Mouse (Mus musculus) kidney, adult 9 months (tissue): ENCODE data around the gene Gm9732.
"Not testable (repeated sequence)": the region's sequence is repeated elsewhere in the genome, so short reads cannot be mapped to it uniquely, and the experiment has no call there.

Source experiments
- DNase-seq: peaks from one replicate; pipeline ENCODE4 v3.0.0; 2022

Gene Gm9732

DNA sequence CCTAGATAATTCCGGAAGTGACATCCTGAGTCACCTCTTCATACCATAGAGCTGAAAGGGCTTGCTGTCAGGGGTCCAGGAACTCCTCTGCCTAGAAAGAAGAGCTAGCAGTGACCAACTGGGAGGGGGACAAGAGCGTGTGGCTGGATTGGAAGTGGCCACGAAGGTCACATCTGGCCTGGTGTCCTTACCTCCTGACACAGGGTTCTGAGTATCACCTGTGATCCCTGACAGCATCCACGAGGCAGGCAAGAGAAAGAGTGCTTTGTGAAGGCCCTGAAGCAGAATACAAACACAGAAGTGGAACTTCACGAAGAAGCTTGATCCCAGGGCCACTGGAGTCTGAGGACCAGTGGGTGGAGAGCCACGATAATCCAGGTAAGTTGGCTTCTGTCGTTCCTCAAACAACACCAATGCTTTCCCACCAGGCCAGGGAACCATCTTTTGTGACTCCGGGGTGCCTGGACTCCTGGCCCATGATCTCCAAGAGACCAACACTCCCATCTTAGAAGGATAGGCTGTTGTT is at the start of gene Gm9732:
Gm9732 (plus strand) TSS at position 51 of the 526 bp plus-strand sequence.
- DNase-seq, result not testable (repeated sequence)

GRCm38 (mm10) chr14:43235204-43235603 is 39.6 kb upstream of the Gm9732 start, which contains the start of gene Gm8122:
Gm8122 (minus strand) TSS chr14:43235304.
- not testable (repeated sequence) for DNase-seq

DNA sequence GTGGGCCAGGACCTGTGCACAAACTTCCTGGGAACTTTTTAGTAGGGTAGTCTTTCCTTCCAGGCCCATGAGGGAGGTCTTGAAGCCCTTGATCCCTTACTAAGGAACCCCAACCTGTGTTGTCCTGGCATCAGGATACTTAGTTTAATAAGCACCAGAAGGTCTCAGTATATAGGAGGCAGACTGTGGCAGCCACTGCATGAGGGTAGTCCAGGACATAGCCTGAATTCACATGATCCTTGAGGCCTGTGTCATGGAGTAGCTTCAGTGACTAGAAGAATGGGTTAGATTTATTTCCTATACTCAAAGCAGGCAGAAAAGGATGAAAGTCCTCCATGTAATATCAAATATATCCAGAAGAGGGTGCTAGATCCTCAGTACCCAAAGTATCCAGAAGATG is 37.1 kb upstream of the Gm9732 start:
- not testable (repeated sequence) for DNase-seq

GRCm38 (mm10) chr14:43249611-43250170 is 25.1 kb upstream of the Gm9732 start:
- peak; percentile 42 for DNase-seq

DNA sequence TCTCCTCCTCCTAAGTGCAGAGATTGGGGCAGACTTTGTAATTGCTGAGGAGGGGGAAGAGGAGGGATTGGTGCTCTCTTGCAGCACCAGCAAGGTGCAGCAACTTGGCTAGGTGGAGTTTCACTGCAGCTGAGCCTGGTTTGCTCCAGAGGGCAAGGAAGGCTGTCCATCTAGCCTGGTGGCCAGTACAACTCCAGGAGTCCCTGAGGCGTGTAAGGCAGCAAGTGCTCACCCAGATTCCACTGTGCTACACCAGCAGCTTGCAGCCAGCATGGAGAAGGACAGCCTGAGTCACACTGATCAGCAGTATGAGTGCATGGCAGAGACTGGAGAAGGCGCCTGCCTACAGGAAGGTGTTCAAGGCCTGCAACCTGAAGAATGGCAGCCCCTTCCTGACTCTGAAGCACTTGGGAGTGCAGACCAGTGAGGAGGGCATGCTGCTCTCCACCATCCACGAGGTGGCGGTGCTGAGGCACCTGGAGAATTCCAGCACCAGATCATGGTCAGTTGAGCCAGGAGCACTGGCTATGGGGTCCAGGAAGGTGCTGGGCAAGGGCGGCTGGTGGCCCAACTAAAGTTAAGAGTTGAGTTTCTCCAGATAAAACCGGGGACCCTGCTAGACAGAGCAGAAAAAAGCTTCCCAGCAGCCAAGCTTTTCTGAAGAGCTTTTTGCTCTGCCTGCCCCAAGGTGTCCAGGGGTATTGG is 24.1 kb upstream of the Gm9732 start:
- DNase-seq, result peak; percentile 46

DNA sequence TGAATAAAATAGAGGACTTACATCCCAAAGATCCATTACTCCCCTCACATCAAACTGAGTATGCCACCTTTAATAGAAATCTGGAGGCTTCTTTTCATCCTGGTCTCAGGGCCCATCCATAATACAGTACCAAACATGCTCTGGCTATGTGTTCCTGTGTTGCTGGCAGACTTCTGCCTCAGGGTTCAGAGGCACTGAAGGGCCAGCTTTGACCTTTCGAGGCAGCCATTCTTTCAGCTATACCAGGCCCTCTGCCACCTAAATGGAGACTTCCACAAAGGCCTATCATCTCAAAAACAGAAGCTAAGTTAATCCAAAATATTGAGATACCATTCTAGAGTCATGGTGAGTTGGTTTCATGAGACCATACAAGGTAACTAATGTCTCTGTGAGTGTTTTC is 18.3 kb upstream of the Gm9732 start:
- DNase-seq, result not testable (repeated sequence)

GRCm38 (mm10) chr14:43258349-43258748 is 16.5 kb upstream of the Gm9732 start, which contains the start of gene Gm8126:
Gm8126 (plus strand) TSS chr14:43258649.
- DNase-seq, result not testable (repeated sequence)

DNA sequence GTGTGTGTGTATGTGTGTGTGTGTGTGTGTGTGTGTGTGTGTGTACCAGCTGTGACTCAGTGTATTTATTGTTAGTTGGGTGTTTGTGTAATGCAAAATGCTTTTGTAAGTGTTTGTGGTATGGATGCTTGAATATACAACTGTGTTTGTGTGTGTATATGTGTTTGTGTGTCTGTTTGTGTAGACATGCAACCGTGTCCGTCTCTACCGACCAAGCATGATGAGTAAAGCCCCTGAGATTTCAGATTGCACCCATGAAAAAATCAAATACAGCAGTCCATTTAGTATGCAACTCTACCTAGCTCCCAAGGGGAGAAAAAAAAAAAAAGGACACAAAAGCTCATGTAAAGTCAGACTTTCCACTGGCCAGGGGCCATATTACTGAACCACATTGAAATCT is 11.4 kb upstream of the Gm9732 start:
- not testable (repeated sequence) for DNase-seq

- DNase-seq, result not testable (repeated sequence)
Measured at GRCm38 (mm10) chr14:43268521-43269084, 6.2 kb upstream of the Gm9732 start.

DNA sequence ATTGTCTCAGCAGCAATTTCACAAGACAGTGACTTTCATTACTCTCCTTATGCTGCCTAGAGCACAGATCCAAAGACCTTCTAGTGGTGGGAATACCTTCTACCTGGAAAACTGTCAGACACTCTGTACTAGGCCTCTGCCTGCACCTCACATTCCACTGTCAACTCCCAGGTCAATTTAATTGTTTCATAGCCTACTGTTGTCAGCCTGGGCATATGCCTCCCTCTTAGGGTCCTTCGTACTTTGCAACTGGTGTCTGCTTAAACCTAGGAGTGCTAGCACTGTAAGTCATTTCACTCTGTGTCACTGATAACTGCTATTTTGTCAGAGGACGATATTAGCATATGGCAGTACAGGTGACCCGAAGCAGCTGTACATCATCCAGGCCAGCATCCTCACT is 5.6 kb upstream of the Gm9732 start:
- not testable (repeated sequence) for DNase-seq

DNA sequence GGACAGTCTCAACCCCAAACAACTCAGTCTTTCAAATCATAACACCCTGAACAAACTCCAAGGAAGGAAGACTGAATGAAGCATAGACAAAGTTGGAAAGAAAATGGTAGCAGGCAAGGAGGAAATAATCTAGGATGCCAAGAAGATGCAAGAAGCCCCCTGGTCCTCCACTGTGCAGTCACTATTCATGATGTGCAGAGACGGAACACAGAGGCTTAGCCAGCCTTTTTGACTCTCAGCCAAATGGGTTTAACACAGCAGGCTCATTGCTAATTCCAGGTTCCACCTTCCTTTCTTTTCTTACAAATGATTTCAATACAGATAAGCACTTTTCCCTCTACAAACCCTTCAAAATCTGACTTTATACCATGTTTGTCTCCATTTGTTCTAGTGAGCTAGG is 1.7 kb upstream of the Gm9732 start:
- peak; percentile 29 for DNase-seq

DNA sequence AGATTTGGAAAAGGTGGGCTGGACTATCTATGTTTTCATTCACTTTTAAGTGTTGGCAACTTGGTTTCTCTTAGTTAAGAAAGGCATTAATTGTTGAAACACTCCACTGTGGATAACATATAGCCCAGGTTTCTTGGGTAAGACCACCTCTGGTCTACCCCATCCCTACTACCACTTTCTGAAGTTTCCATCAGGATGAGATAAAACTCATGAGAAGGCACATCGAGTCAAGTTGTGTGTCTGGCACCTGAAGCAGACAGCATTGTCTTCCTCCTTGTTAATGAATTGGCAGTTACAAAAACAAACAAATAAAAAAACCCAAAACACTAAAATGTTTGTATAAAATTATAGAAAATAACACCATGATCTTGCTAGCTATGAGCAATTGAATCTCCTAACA is 916 bp downstream of the Gm9732 start:
- DNase-seq, result not testable (repeated sequence)

- DNase-seq, result not testable (repeated sequence)
Measured at GRCm38 (mm10) chr14:43277468-43277867, 2.6 kb downstream of the Gm9732 start.

GRCm38 (mm10) chr14:43278146-43278545 is 3.3 kb downstream of the Gm9732 start:
- not testable (repeated sequence) for DNase-seq

- DNase-seq, result not testable (repeated sequence)
Measured at GRCm38 (mm10) chr14:43278681-43279080, 3.8 kb downstream of the Gm9732 start.

DNA sequence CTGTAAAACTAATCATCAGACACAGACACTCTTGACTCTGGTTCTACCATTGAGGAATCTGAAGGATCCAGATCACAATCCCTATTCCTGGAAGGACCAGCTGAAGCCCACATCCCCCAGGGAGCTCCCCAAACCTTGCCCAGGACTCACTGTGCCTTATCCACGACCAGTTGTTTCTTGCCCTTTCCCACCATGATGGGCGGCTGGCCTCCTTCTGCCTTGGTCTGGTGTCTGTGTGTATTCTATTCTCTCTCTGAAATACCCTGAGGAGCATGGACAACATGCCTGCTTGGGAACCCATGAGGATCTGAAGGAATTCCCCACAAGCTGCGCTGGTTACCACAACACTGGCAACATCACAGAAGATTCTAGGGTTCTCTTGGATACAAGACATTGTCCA is 18.7 kb downstream of the Gm9732 start, which contains the start of gene Gm8127:
Gm8127 (minus strand) TSS at position 330 of the 400 bp plus-strand sequence.
- not testable (repeated sequence) for DNase-seq

- DNase-seq, result not testable (repeated sequence)
Measured at GRCm38 (mm10) chr14:43319516-43319915, 44.7 kb downstream of the Gm9732 start.

- not testable (repeated sequence) for DNase-seq
Measured at GRCm38 (mm10) chr14:43328603-43329002, 53.8 kb downstream of the Gm9732 start.

DNA sequence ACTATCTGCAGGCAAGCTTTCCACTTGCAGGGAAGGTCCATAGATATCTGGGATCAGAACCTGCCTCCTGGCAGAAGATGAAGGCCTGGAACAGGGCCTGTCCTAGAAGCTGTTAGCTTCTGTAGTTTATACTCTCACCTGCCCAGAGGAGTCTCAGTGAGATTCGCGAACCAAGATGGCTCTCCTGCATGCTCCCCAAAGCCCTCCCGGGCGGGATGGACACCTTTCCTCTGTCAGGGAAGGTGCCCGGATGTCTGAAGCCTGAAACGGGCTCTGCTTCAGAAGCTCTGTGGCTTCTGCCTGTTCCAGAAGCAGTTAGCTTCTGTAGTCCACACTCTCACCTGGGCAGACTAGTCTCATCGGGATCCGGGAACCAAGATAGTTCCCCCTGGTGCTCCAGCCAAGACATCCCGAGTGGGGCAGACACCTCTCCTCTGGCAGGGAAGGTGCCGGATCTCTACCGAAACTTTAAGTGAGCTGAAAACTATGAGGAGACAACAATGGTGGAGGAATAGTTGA is 56.6 kb downstream of the Gm9732 start:
- DNase-seq, result not testable (repeated sequence)

- DNase-seq, result not testable (repeated sequence)
Measured at GRCm38 (mm10) chr14:43337646-43338045, 62.8 kb downstream of the Gm9732 start.

DNA sequence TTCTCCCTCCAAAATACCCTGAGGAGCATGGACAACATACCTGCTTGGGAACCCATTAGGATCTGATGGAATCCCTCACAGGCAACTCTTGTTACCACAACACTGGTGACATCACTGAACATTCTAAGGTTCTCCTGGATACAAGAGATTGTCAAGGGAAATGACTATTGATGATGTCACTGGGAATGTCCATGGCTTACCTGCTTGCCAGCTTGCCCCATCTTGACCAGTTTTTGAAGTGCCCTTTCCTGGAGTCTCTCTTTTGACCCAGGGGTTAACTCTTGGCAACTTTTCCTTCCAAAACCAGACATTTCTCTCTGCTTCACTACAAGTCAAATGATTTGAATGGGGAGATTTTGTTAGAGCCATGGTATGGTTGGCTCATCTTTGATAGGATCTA is 72.9 kb downstream of the Gm9732 start, which contains the start of gene 1700001F09Rik:
1700001F09Rik (minus strand) TSS at position 101 of the 400 bp plus-strand sequence.
- DNase-seq, result not testable (repeated sequence)

- not testable (repeated sequence) for DNase-seq
Measured at GRCm38 (mm10) chr14:43352944-43353343, 78.1 kb downstream of the Gm9732 start.
